In the genomic region with DNA sequence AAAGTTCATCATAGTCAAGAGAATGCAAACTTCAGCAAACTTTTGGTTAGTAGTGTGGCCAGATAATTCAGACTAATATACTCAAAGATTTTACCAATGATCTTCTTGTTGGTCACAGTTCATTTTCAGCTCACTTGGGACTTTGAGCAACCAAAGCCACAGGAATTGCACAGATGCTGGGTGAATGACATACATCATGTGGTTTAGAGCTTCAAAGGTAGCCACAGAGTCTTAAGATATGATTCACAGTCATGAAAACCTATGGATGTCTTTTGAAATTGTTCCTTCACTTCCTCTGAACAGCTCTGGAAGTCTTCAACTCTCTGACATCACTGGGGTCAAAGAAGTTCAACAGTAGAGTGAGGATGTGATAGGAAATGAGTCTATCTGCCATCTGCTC, we compare ENCODE assay signal across 19 mouse cellular contexts.
"Had no signal": no experiment of that assay in that cellular context is flagged by ENCODE, and none has a peak within 500 bp of the region (broad histone marks: within the 10 kb centered on the region; RNA-seq: fewer than 3 reads in every experiment).

No protein-coding gene starts in this region.

- H3K9me3 ChIP-seq: limb, embryonic 13.5 days; liver, embryonic 13.5 days; neural tube, embryonic 12.5 days; neural tube, embryonic 15.5 days; stomach, embryonic 15.5 days had no signal

- H3K4me2 ChIP-seq: limb, embryonic 13.5 days; liver, embryonic 13.5 days; midbrain, embryonic 11.5 days; neural tube, embryonic 12.5 days; neural tube, embryonic 15.5 days; stomach, embryonic 15.5 days had no signal

- DNase-seq: kidney, adult 8-10 months; kidney, postnatal 14 days; kidney, postnatal 4 days; layer of hippocampus, adult 9-11 months; liver, embryonic 13.5 days; lung, adult 2 months; lung, postnatal 14 days; lung, postnatal 4 days; midbrain, embryonic 14.5 days; retina, postnatal 1 day; right cerebral cortex, postnatal 25 days; spleen, adult 18-20 months; thymus, postnatal 25 days had no signal

- H3K4me1 ChIP-seq: liver, embryonic 13.5 days had no signal

- H3K27ac ChIP-seq: left cerebral cortex, adult 2 months; limb, embryonic 13.5 days; liver, embryonic 13.5 days; neural tube, embryonic 12.5 days; neural tube, embryonic 15.5 days; stomach, embryonic 15.5 days had no signal

- H3K4me3 ChIP-seq: left cerebral cortex, adult 2 months; limb, embryonic 13.5 days; liver, embryonic 13.5 days; neural tube, embryonic 12.5 days; neural tube, embryonic 15.5 days; stomach, embryonic 15.5 days had no signal

- H3K9ac ChIP-seq: limb, embryonic 13.5 days; liver, embryonic 13.5 days; neural tube, embryonic 12.5 days; neural tube, embryonic 15.5 days; stomach, embryonic 15.5 days had no signal

- H3K36me3 ChIP-seq: limb, embryonic 13.5 days; liver, embryonic 13.5 days; neural tube, embryonic 12.5 days; neural tube, embryonic 15.5 days; stomach, embryonic 15.5 days had no signal

- H3K27me3 ChIP-seq: limb, embryonic 13.5 days; liver, embryonic 13.5 days; neural tube, embryonic 12.5 days; neural tube, embryonic 15.5 days; stomach, embryonic 15.5 days had no signal
